Mouse (Mus musculus): Measurements from ENCODE around the gene Iqgap1.

Gene Iqgap1

DNA sequence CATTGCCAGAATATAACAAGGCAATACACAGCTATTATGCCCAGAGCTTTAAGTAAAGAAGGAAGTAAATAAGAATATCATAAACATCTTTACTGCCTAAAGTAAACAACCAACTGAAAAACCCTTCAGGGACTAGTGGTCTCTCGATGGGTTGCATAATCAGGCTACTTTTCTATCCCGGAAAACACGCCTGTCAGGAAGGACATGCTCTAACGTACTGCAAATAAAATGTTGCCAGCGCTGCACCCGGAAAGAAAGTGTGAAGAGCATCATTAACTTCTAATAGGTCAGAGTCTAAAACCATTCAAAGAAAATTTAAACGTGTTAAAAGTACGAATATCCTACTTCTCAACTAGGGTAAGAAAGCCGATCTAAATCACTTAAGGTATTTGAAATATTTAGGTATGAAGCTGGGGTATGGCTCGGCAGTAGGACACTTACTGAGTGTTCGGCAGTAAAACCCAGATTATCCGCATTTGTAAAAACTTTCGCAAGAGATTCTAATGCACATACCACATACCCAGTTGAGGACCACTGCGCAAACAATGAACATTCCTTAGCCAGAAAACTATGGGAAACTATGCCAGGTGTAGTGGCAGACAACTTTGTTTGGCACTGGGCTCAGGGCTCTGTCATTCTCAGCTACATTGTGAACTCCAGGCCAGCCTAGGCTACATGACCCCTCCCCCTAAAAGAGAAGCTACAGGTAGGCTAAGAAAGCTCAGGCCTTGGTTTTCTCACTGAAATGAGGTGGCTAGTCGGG lies 28.8 kb downstream of the Iqgap1 start:
- no peak for DNase-seq

GRCm38 (mm10) chr7:80796258-80796657 lies 29.5 kb downstream of the Iqgap1 start:
- DNase-seq, result no peak

GRCm38 (mm10) chr7:80789534-80789933 lies 36.2 kb downstream of the Iqgap1 start:
- no peak for DNase-seq

DNA sequence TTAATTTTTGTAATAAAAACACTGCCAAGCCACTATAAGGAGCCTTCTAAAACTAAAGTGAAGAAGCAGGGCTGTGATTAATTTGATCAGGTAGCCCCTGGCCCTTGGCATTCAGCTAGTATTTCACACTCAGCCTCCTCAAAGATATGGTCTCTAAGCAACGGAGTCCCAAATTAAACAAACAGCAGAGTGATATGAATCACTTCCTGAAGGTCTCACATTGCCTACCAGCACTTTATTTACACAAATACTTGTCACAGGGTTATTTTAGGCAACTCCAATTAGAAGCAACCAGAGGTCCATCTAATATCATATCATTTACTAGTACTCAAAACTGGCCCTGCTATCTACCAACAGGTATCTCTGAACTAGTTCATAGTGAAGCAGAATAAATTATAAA lies 36.7 kb downstream of the Iqgap1 start:
- DNase-seq, result no peak

- DNase-seq, result no peak
Observed at GRCm38 (mm10) chr7:80788002-80788401, 37.8 kb downstream of the Iqgap1 start.

DNA sequence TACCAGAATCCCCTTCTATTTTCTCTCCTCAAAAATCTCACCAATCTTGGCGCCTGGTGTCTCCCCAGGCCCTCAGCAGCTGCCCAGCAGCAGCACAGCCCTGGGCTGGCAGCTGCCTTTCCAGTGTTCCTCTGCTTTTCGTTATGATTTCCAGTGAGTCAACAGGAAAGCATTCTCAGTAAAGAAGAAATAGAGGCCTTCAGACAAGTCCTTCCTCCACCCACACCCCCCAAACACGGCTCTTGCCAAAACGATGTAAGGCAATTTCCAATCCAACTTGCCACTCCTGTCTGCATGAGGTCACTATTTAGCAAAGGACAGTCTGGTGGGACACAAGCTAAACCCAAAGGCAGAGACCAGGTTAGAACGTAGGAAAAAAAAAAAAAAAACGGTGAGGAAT lies 39.0 kb downstream of the Iqgap1 start:
- DNase-seq, result no peak

GRCm38 (mm10) chr7:80783841-80784240 lies 41.9 kb downstream of the Iqgap1 start:
- no peak for DNase-seq

DNA sequence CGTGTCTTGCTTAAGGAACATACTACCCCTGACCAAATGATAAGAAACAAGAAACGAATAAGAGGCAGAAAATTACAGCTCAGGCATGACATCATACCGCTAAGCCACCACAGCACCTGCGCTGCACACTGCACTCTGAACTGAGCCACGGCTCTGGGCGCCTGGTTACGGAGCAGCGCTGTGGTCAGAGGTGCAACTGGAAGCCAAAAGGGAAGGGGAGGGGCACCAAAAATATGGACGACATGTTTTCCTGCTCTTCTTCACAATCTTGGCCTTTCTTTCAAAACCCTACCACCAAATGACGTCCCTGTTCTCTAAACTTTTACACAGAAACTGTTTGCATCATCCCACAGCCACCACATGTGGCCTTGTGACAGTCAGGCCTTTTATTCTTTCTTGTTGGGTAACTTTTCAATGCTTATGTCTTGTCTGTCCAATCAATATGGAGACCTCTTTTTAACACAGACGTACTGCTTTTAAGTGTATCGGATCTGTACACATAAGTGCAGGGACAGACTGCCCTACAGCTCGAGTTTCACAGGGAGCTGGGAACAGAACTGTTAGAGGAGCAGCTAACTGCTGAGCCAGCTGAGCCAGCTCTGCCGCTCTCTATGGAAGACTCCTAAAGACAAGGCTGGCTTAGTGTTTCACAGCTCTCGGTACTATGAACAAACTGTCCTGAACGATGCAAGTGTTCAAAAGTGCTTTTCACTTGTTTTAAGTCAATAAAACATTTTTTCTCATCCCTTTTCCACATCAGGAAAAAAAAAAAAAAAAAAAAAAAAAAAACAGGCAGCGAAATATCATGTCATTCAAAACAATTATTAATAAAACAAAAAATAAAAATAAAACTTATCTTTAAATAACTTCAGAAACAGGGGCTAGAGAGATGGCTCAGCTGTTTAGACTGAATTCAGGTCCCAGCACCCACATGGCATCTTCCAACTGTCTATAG lies 43.3 kb downstream of the Iqgap1 start:
- DNase-seq, result no peak

DNA sequence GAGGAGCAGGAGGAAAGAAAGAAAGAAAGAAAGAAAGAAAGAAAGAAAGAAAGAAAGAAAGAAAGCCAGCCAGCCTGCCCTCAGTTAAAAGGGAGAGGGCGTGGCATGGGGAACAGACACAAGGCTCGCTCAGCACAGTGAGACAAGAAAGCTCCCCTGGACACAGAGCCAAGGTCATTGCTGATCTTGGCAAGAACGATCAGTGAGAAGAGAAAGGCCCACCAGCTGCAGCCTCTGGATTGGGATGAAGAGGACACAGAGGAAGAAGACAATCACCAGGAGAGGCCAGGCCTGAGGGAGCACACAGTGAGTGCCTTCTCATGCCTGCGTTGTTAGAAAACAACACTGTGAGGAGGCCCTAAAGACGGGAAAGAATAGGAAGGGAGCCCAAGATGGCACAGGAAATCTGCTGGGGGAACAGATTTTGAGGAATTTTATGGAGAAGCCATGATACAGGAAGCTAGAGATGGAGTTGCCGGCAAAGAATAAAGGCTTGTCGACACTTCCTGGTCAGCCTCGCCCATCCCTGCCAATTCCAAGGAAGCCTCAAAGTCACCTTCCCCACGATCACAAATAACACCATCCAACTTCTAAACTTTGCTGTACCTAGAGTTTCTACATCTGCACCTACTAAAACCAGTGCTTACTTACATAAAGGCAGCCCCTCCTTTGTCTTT lies 44.2 kb downstream of the Iqgap1 start:
- no peak for DNase-seq

DNA sequence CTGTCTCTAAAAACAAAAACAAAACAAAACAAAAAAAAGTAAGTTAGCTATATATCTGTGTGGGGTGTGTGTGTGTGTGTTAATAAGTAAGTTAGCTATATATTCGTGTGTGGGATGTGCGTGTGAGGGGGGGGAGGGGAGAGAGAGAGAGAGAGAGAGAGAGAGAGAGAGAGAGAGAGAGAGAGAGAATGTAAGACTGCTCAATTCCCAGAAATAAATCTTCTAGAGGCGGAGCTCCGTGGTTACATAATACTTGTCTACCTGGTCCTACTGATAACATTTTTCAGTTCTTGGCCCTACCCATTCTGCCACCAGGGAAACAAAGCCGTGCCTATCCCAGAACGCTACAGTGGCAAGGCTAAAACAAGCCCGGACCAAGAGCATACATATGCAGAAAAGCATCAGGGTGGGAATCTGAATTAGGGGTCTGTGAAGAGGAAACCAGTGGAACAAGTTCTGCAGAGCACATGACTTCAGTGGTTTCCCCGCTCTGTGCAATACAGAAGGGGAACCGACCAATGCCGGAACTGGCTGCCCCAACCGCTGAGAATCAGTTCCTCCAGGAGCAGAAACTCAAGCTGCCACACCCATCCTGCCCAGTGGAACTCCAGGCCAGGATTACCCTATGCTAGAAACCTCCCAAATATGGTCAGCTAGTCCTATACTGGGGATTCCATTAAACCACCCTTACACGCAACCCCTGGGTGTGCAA lies 46.7 kb downstream of the Iqgap1 start:
- no peak for DNase-seq

- DNase-seq, result no peak
Observed at GRCm38 (mm10) chr7:80778376-80778775, 47.4 kb downstream of the Iqgap1 start.

DNA sequence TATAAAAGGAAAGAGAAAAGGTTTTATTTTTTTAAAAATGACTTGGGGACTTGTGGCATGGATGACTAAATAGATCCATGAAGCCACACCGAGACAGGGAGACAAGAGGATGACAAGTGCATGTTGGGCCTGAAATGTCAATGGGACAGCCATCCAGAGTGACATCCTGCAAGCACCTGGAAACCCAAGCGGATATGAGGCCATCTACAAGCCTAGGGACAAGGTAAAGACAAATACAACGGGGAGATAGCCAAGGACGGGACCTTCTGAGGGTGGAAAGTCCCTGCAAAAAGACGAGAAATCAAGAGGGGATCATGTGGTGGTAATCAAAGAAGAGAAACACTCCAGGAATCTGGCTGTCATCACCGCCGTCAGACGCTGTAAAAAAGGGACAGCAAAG lies 48.6 kb downstream of the Iqgap1 start:
- no peak for DNase-seq

GRCm38 (mm10) chr7:80776090-80776489 lies 49.7 kb downstream of the Iqgap1 start:
- no peak for DNase-seq

DNA sequence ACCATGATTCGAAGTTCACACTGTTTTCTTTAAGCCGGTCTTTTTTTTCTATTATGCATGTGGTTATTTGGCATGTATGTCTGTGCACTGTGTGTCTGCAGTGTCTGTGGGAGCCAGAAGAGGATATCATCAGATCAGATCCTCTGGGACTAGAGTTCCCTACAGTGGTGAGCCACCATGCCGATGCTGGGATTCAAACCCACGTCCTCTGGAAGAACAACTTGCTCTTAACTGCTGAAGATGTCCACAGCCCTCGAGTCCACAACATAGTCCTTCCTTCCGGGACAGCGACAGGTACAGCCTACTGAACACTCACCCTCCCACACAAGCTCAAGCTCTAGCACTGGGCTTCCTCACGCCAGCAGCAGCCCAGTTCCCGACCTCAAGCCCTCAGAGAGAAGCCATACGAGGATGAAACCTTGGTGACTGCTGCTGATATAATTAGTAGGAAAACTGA lies 50.3 kb downstream of the Iqgap1 start:
- no peak for DNase-seq

- DNase-seq, result no peak
Observed at GRCm38 (mm10) chr7:80774615-80775447, 50.9 kb downstream of the Iqgap1 start.

GRCm38 (mm10) chr7:80773834-80774614 lies 51.8 kb downstream of the Iqgap1 start:
- DNase-seq, result no peak

DNA sequence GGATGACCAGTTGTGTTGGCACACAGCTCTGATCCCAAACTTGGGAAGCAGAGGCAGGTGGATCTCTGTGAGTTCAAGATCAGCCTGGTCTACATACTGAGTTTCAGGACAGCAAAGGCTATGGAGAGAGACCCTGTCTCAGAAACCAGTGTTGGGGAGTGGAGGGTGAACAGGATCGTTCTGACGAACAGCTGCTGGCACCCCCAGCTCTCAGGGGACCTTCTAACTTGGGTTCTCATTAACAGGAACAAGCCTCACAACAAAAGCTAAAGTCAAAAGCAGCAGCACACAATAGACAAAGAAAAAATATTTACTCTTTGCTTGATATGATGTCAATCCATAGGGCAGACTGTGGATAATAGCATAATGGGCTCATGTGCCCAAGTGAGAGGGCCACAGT lies 55.3 kb downstream of the Iqgap1 start:
- DNase-seq, result no peak

GRCm38 (mm10) chr7:80766861-80767312 lies 58.9 kb downstream of the Iqgap1 start:
- peak; percentile 51 for DNase-seq

DNA sequence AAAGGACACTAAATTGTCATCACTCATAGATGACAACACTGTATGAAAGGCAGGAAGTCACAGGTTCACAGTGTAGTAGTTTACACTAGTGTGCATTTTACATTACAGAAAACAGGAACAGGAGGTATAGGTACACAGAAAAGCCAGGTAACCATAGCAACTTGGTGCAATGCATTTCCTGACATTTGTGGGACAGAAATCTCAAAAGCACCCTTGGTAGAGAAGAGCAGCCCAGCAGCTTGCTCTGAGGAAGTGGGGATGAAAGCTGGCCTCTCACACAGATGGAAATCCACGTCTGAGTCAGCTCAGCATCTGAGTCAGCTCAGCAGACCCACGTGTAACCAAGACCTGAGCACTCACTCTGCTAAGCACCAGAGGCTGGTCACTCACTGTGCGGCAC lies 59.7 kb downstream of the Iqgap1 start:
- no peak for DNase-seq

- peak; percentile 86 for DNase-seq
Observed at GRCm38 (mm10) chr7:80763864-80764437, 61.8 kb downstream of the Iqgap1 start.

Data from cerebellum, adult 9-10 months (tissue).